Mouse (Mus musculus): ENCODE results near the gene Pdzd2. TPM values are rescaled to one million over a fixed set of nuclear protein-coding genes. Genes with fewer than 3 reads are reported as not detected.

Gene Pdzd2
- polyA plus RNA-seq, 1 experiment from 2014 or later: 114 TPM

GRCm38 (mm10) chr15:12542316-12542715, 197.4 kb downstream of the Pdzd2 start:
- Histone ChIP-seq H3K4me1 (ENCODE audit: insufficient read depth, low read depth, low read length) (0 out of 2 replicates have a peak, but pooled peaks cover 3% of the 10 kb centered on the region), H3K4me3 (ENCODE audit: low read depth, low read length) (no peak overlapping the region), H3K27me3 (replicated peaks; ENCODE audit: insufficient read depth, low read length) (no peaks in the 10 kb centered on the region), H3K36me3 (ENCODE audit: insufficient read depth, low read length) (no peaks in the 10 kb centered on the region), H3K27ac (ENCODE audit: low read length) (no peak overlapping the region), H3K9ac (replicated peaks; ENCODE audit: low read depth) (no peak overlapping the region), H3K4me2 (replicated peaks; ENCODE audit: low read depth, low read length) (no peak overlapping the region), H3K9me3 (ENCODE audit: low read length) (no peaks in the 10 kb centered on the region)
- TF ChIP-seq EP300 (IDR thresholded peaks at IDR 0.05): no peak
- no peak for TF ChIP-seq CTCF (IDR thresholded peaks at IDR 0.05)
- WGBS: 62% methylated on average over 6 of the region's 6 CpGs
- DNase-seq (ENCODE audit: low spot score) (no peak), ATAC-seq (no peak)

GRCm38 (mm10) chr15:12539618-12540302, 200.0 kb downstream of the Pdzd2 start:
- ATAC-seq (no peak), DNase-seq (ENCODE audit: low spot score) (no peak)
- Histone ChIP-seq H3K9me3 (ENCODE audit: low read length) (no peaks in the 10 kb centered on the region), H3K4me3 (ENCODE audit: low read depth, low read length) (no peak overlapping the region), H3K27me3 (replicated peaks; ENCODE audit: insufficient read depth, low read length) (no peaks in the 10 kb centered on the region), H3K36me3 (ENCODE audit: insufficient read depth, low read length) (no peaks in the 10 kb centered on the region), H3K4me2 (replicated peaks; ENCODE audit: low read depth, low read length) (no peak overlapping the region), H3K4me1 (ENCODE audit: insufficient read depth, low read depth, low read length) (0 out of 2 replicates have a peak, but pooled peaks cover 3% of the 10 kb centered on the region), H3K27ac (ENCODE audit: low read length) (no peak overlapping the region), H3K9ac (replicated peaks; ENCODE audit: low read depth) (no peak overlapping the region)
- 94% methylated on average over 11 of the region's 11 CpGs for WGBS
- TF ChIP-seq EP300 (IDR thresholded peaks at IDR 0.05): no peak
- no peak for TF ChIP-seq CTCF (IDR thresholded peaks at IDR 0.05)

GRCm38 (mm10) chr15:12533254-12533653, 206.5 kb downstream of the Pdzd2 start:
- 75% methylated on average over 5 of the region's 5 CpGs for WGBS
- Histone ChIP-seq H3K4me2 (replicated peaks; ENCODE audit: low read depth, low read length) (no peak overlapping the region), H3K4me1 (ENCODE audit: insufficient read depth, low read depth, low read length) (no peaks in the 10 kb centered on the region), H3K9me3 (ENCODE audit: low read length) (no peaks in the 10 kb centered on the region), H3K27me3 (replicated peaks; ENCODE audit: insufficient read depth, low read length) (no peaks in the 10 kb centered on the region), H3K36me3 (ENCODE audit: insufficient read depth, low read length) (no peaks in the 10 kb centered on the region), H3K27ac (ENCODE audit: low read length) (no peak overlapping the region), H3K4me3 (ENCODE audit: low read depth, low read length) (no peak overlapping the region), H3K9ac (replicated peaks; ENCODE audit: low read depth) (no peak overlapping the region)
- no peak for TF ChIP-seq EP300 (IDR thresholded peaks at IDR 0.05)
- no peak for TF ChIP-seq CTCF (IDR thresholded peaks at IDR 0.05)
- DNase-seq (ENCODE audit: low spot score) (no peak), ATAC-seq (no peak)

GRCm38 (mm10) chr15:12532568-12532967, 207.2 kb downstream of the Pdzd2 start:
- H3K4me1 ChIP-seq (ENCODE audit: insufficient read depth, low read depth, low read length): no peaks in the 10 kb centered on the region
- H3K9ac ChIP-seq (replicated peaks; ENCODE audit: low read depth): no peak overlapping the region
- no peaks in the 10 kb centered on the region for H3K9me3 ChIP-seq (ENCODE audit: low read length)
- no peak overlapping the region for H3K4me3 ChIP-seq (ENCODE audit: low read depth, low read length)
- DNase-seq (ENCODE audit: low spot score) (no peak), ATAC-seq (no peak)
- no peak overlapping the region for H3K4me2 ChIP-seq (replicated peaks; ENCODE audit: low read depth, low read length)
- H3K27me3 ChIP-seq (replicated peaks; ENCODE audit: insufficient read depth, low read length): no peaks in the 10 kb centered on the region
- no peak overlapping the region for H3K27ac ChIP-seq (ENCODE audit: low read length)
- no peaks in the 10 kb centered on the region for H3K36me3 ChIP-seq (ENCODE audit: insufficient read depth, low read length)
- TF ChIP-seq EP300 (IDR thresholded peaks at IDR 0.05) (no peak), CTCF (IDR thresholded peaks at IDR 0.05) (no peak)
- 90% methylated on average over 4 of the region's 4 CpGs for WGBS

GRCm38 (mm10) chr15:12522810-12523209, 216.9 kb downstream of the Pdzd2 start:
- H3K9me3 ChIP-seq (ENCODE audit: low read length): 0 out of 2 replicates have a peak, but pooled peaks cover 3% of the 10 kb centered on the region
- no peak overlapping the region for H3K27ac ChIP-seq (ENCODE audit: low read length)
- ATAC-seq (no peak), DNase-seq (ENCODE audit: low spot score) (no peak)
- WGBS: 47% methylated on average over 7 of the region's 7 CpGs
- no peaks in the 10 kb centered on the region for H3K36me3 ChIP-seq (ENCODE audit: insufficient read depth, low read length)
- no peak overlapping the region for H3K4me2 ChIP-seq (replicated peaks; ENCODE audit: low read depth, low read length)
- no peaks in the 10 kb centered on the region for H3K4me1 ChIP-seq (ENCODE audit: insufficient read depth, low read depth, low read length)
- H3K27me3 ChIP-seq (replicated peaks; ENCODE audit: insufficient read depth, low read length): no peaks in the 10 kb centered on the region
- H3K4me3 ChIP-seq (ENCODE audit: low read depth, low read length): no peak overlapping the region
- TF ChIP-seq EP300 (IDR thresholded peaks at IDR 0.05) (no peak), CTCF (IDR thresholded peaks at IDR 0.05) (no peak)
- no peak overlapping the region for H3K9ac ChIP-seq (replicated peaks; ENCODE audit: low read depth)

- Histone ChIP-seq H3K27ac (ENCODE audit: low read length) (no peak overlapping the region), H3K4me3 (ENCODE audit: low read depth, low read length) (no peak overlapping the region), H3K4me1 (ENCODE audit: insufficient read depth, low read depth, low read length) (no peaks in the 10 kb centered on the region), H3K9me3 (ENCODE audit: low read length) (no peaks in the 10 kb centered on the region), H3K9ac (replicated peaks; ENCODE audit: low read depth) (no peak overlapping the region), H3K36me3 (ENCODE audit: insufficient read depth, low read length) (no peaks in the 10 kb centered on the region), H3K4me2 (replicated peaks; ENCODE audit: low read depth, low read length) (no peak overlapping the region), H3K27me3 (replicated peaks; ENCODE audit: insufficient read depth, low read length) (no peaks in the 10 kb centered on the region)
- DNase-seq (ENCODE audit: low spot score) (no peak), ATAC-seq (no peak)
- TF ChIP-seq CTCF (IDR thresholded peaks at IDR 0.05) (no peak), EP300 (IDR thresholded peaks at IDR 0.05) (no peak)
- 63% methylated on average over 9 of the region's 9 CpGs for WGBS
Measured at GRCm38 (mm10) chr15:12520292-12520691, 219.4 kb downstream of the Pdzd2 start.
